Mouse (Mus musculus) ES-E14 (cell line): ENCODE results near the gene Slc6a9.

Experiments
- CHD2 ChIP-seq: IDR thresholded peaks from 2 replicates; pipeline ENCODE4 v1.6.1; 2014; ENCODE audit warnings: mild to moderate bottlenecking, low read depth, low read length, inconsistent platforms
- MAFK ChIP-seq: IDR thresholded peaks from 2 replicates; pipeline ENCODE4 v1.6.1; 2014; ENCODE audit warnings: mild to moderate bottlenecking, low read depth, low read length, inconsistent platforms; ENCODE audit not compliant: insufficient read depth

GRCm38 (mm10) chr4:117813591-117814192 is 20.6 kb upstream of the Slc6a9 start:
- TF ChIP-seq MAFK (no peak), CHD2 (no peak)
